10 mouse cellular contexts compared by ENCODE assay signal in genomic region chr7:19284763-19285162, GRCm38 (mm10). TPM values are rescaled to one million over a fixed set of nuclear protein-coding genes. Genes with fewer than 3 reads are reported as not detected.
DNase-seq lines count a peak whose midpoint lies in the region; ATAC-seq lines count a peak whose summit lies in the region.
"Had no signal": no experiment of that assay in that cellular context is flagged by ENCODE, and none has a peak within 500 bp of the region (broad histone marks: within the 10 kb centered on the region; RNA-seq: fewer than 3 reads in every experiment).

No protein-coding gene starts in this region.

- H3K27ac ChIP-seq in heart, embryonic 11.5 days (ENCODE audit: low read depth, low read length), result no peak overlapping the region
- H3K27ac ChIP-seq in limb, embryonic 10.5 days, result no peak overlapping the region
- H3K27ac ChIP-seq in neural tube, embryonic 15.5 days (replicated peaks), result no peak overlapping the region

- peak; percentile 64 to 77 for DNase-seq in heart, postnatal 14 days
- peak; percentile 69 for DNase-seq in urinary bladder, postnatal 14 days (ENCODE audit: low spot score)
- DNase-seq in urinary bladder, postnatal 10 days (ENCODE audit: low spot score), result no peak
- peak; percentile 81 for DNase-seq in embryo, embryonic 10.5 days (ENCODE audit: low spot score)
- DNase-seq in limb, embryonic 10.5 days (ENCODE audit: low spot score), result peak; percentile 78
- no peak for DNase-seq in urinary bladder, adult 2 months (ENCODE audit: low spot score)

- WGBS in heart, embryonic 11.5 days (ENCODE audit: insufficient replicate concordance), result 25% methylated on average over 4 of the region's 4 CpGs
- WGBS in limb, embryonic 10.5 days, result 30% methylated on average over 4 of the region's 4 CpGs
- WGBS in neural tube, embryonic 15.5 days, result 39% methylated on average over 4 of the region's 4 CpGs

- H3K9me3 ChIP-seq in heart, embryonic 11.5 days (replicated peaks; ENCODE audit: control insufficient read depth, low read length), result no peaks in the 10 kb centered on the region
- H3K9me3 ChIP-seq in limb, embryonic 10.5 days (replicated peaks), result no peaks in the 10 kb centered on the region
- H3K9me3 ChIP-seq in neural tube, embryonic 15.5 days (replicated peaks), result no peaks in the 10 kb centered on the region

- no peaks in the 10 kb centered on the region; the same call in 1 of the 2 replicates for H3K4me1 ChIP-seq in heart, embryonic 11.5 days (ENCODE audit: control insufficient read depth, insufficient read depth, low read length)
- peaks cover 12% of the 10 kb centered on the region for H3K4me1 ChIP-seq in limb, embryonic 10.5 days
- peaks cover 33% of the 10 kb centered on the region for H3K4me1 ChIP-seq in neural tube, embryonic 15.5 days

- no peak overlapping the region for H3K4me2 ChIP-seq in heart, embryonic 11.5 days
- H3K4me2 ChIP-seq in neural tube, embryonic 15.5 days, result peak overlapping the region; percentile 78

- intact Hi-C loops in heart, postnatal 14 days (cut with DNase I), result loop anchor here (5.0 kb wide), 1 partner anchor 107 kb away; the partner anchor contains the start of gene Eml2

- H3K27me3 ChIP-seq in heart, embryonic 11.5 days (ENCODE audit: control insufficient read depth, insufficient read depth, low read length), result peaks cover 30% of the 10 kb centered on the region
- peaks cover 49% of the 10 kb centered on the region for H3K27me3 ChIP-seq in limb, embryonic 10.5 days (ENCODE audit: low read depth, poor library complexity, severe bottlenecking)
- peaks cover 16% of the 10 kb centered on the region for H3K27me3 ChIP-seq in neural tube, embryonic 15.5 days (replicated peaks)

- no peak for ATAC-seq in heart, embryonic 11.5 days (replicated peaks; ENCODE audit: insufficient number of reproducible peaks, low FRiP score, low TSS enrichment)
- ATAC-seq in neural tube, embryonic 15.5 days (ENCODE audit: low FRiP score), result no peak

- no peak overlapping the region for H3K9ac ChIP-seq in heart, embryonic 11.5 days (ENCODE audit: low read depth, low read length)
- H3K9ac ChIP-seq in neural tube, embryonic 15.5 days (replicated peaks), result no peak overlapping the region

- no peak overlapping the region for H3K4me3 ChIP-seq in heart, embryonic 11.5 days (ENCODE audit: low read depth, low read length)
- no peak overlapping the region for H3K4me3 ChIP-seq in limb, embryonic 10.5 days
- H3K4me3 ChIP-seq in neural tube, embryonic 15.5 days (replicated peaks), result no peak overlapping the region

- H3K36me3 ChIP-seq in heart, embryonic 11.5 days (ENCODE audit: control insufficient read depth, insufficient read depth, low read length), result no peaks in the 10 kb centered on the region
- no peaks in the 10 kb centered on the region for H3K36me3 ChIP-seq in limb, embryonic 10.5 days
- H3K36me3 ChIP-seq in neural tube, embryonic 15.5 days, result peaks cover 27% of the 10 kb centered on the region

RNA-seq across cellular contexts. Expression of gene Rtn2, which starts 2.3 kb away (rescaled TPM):
- total RNA-seq in heart, postnatal 14 days (2021), result 100 to 1,000 TPM; 106 to 122 TPM
- polyA plus RNA-seq in heart, embryonic 11.5 days (2014; fragmentation: Nextera tagmentation; extraction: Ambion mirVana), result 25.3 and 31.2 TPM in 2 replicates
- 5.5 and 5.6 TPM in 2 replicates for polyA plus RNA-seq in limb, embryonic 10.5 days (2016; fragmentation: Nextera tagmentation; extraction: Ambion mirVana)
- 105 and 121 TPM in 2 replicates for polyA plus RNA-seq in neural tube, embryonic 15.5 days (2015; fragmentation: Nextera tagmentation; extraction: Ambion mirVana)
- 36.2 and 45.7 TPM in 2 replicates for polyA plus RNA-seq in urinary bladder, adult 2 months (2012; rRNA removed)
- total RNA-seq: hematopoietic stem cell, adult 5-6 weeks had no signal

RNA-seq across cellular contexts. Expression of gene Ppm1n, which starts 4.9 kb away (rescaled TPM):
- not detected for total RNA-seq in heart, postnatal 14 days (2021)
- 0.34 TPM in 1 of 2 replicates, not detected in the other for polyA plus RNA-seq in heart, embryonic 11.5 days (2014; fragmentation: Nextera tagmentation; extraction: Ambion mirVana)
- polyA plus RNA-seq in limb, embryonic 10.5 days (2016; fragmentation: Nextera tagmentation; extraction: Ambion mirVana), result 0.16 and 0.39 TPM in 2 replicates
- 1.3 TPM in 2 replicates for polyA plus RNA-seq in neural tube, embryonic 15.5 days (2015; fragmentation: Nextera tagmentation; extraction: Ambion mirVana)
- polyA plus RNA-seq in urinary bladder, adult 2 months (2012; rRNA removed), result 0.04 and 0.29 TPM in 2 replicates
- total RNA-seq: common myeloid progenitor, adult 5-6 weeks; hematopoietic stem cell, adult 5-6 weeks had no signal

RNA-seq across cellular contexts. Expression of gene Vasp, which starts 13.1 kb away (rescaled TPM):
- total RNA-seq in heart, postnatal 14 days (2021), result 10 to 100 TPM; 55.7 to 59.1 TPM
- 61.9 and 102 TPM in 2 replicates for polyA plus RNA-seq in heart, embryonic 11.5 days (2014; fragmentation: Nextera tagmentation; extraction: Ambion mirVana)
- polyA plus RNA-seq in limb, embryonic 10.5 days (2016; fragmentation: Nextera tagmentation; extraction: Ambion mirVana), result 68.1 and 75.7 TPM in 2 replicates
- polyA plus RNA-seq in neural tube, embryonic 15.5 days (2015; fragmentation: Nextera tagmentation; extraction: Ambion mirVana), result 40.9 and 55.5 TPM in 2 replicates
- 133 and 146 TPM in 2 replicates for polyA plus RNA-seq in urinary bladder, adult 2 months (2012; rRNA removed)

RNA-seq across cellular contexts. Expression of gene Fosb, which starts 25.1 kb away (rescaled TPM):
- total RNA-seq in heart, postnatal 14 days (2021), result 1 to 10 TPM in 1 of 2 experiments, under 1 TPM in 1; 0.60 to 1.2 TPM
- polyA plus RNA-seq in heart, embryonic 11.5 days (2014; fragmentation: Nextera tagmentation; extraction: Ambion mirVana), result 0.11 and 0.17 TPM in 2 replicates
- 0.04 and 0.11 TPM in 2 replicates for polyA plus RNA-seq in limb, embryonic 10.5 days (2016; fragmentation: Nextera tagmentation; extraction: Ambion mirVana)
- 0.09 and 0.18 TPM in 2 replicates for polyA plus RNA-seq in neural tube, embryonic 15.5 days (2015; fragmentation: Nextera tagmentation; extraction: Ambion mirVana)
- 1.5 and 2.6 TPM in 2 replicates for polyA plus RNA-seq in urinary bladder, adult 2 months (2012; rRNA removed)

RNA-seq across cellular contexts. Expression of gene Opa3, which starts 56.6 kb away (rescaled TPM):
- total RNA-seq in heart, postnatal 14 days (2021), result 10 to 100 TPM; 54.8 to 58.3 TPM
- polyA plus RNA-seq in heart, embryonic 11.5 days (2014; fragmentation: Nextera tagmentation; extraction: Ambion mirVana), result 41.2 and 41.6 TPM in 2 replicates
- polyA plus RNA-seq in limb, embryonic 10.5 days (2016; fragmentation: Nextera tagmentation; extraction: Ambion mirVana), result 45.7 and 48.7 TPM in 2 replicates
- 37.8 and 37.9 TPM in 2 replicates for polyA plus RNA-seq in neural tube, embryonic 15.5 days (2015; fragmentation: Nextera tagmentation; extraction: Ambion mirVana)
- polyA plus RNA-seq in urinary bladder, adult 2 months (2012; rRNA removed), result 18.1 and 19.4 TPM in 2 replicates

Comparison
In these comparisons a context has a peak if more than half of its experiments do, and no peak if none do; other contexts are left out.
1. DNase-seq: peak in heart, postnatal 14 days (2 of 2), urinary bladder, postnatal 14 days (single experiment), embryo, embryonic 10.5 days (single experiment) and limb, embryonic 10.5 days (single experiment); none in urinary bladder, postnatal 10 days (single experiment) and urinary bladder, adult 2 months (single experiment).